Mouse (Mus musculus): ENCODE data around the gene Cab39.

- TF ChIP-seq CTCF (IDR thresholded peaks at IDR 0.05; ENCODE audit: low read depth, low read length) (no peak), POLR2AphosphoS5 (IDR thresholded peaks at IDR 0.05; ENCODE audit: insufficient replicate concordance, low read depth, low read length) (no peak), GATA1 (IDR thresholded peaks at IDR 0.05; ENCODE audit: borderline replicate concordance, low read length) (no peak), TAL1 (conservative IDR thresholded peaks at IDR 0.05; ENCODE audit: low read depth, low read length) (no peak)
Observed at GRCm38 (mm10) chr1:85882003-85882402, 88.8 kb downstream of the Cab39 start.

Data from G1E (cell line).